Mouse (Mus musculus): ENCODE results near the gene Fbxl8.

DNA sequence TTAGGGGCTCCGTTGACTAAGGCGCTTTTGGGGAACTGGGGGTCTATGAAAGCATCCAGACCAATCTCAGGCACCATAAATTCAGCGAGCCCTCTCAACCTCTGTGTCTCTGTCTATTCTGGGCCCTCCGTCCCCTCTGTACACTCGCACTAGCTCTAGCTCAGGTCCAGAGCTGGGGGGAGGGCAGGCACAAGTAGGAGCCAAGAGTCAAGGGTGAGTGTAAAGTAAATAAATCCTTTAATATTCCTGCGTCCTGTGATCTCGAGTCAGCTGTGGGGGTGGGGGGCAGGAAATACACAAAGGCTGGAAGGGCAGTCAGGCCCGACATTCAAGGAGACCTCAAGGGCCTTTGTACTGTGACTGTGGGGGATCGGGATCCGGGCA lies 4.6 kb downstream of the Fbxl8 start:
- TF ChIP-seq CTCF (IDR thresholded peaks at IDR 0.05; ENCODE audit: extremely low read depth, insufficient read depth, insufficient read length, insufficient replicate concordance) (no peak), POLR2A (IDR thresholded peaks at IDR 0.05; ENCODE audit: low read depth, low read length) (no peak)
